Mouse (Mus musculus) G1E (cell line): ENCODE measurements around the gene Myoc.

ENCODE experiments used
- CTCF ChIP-seq: IDR thresholded peaks from 2 replicates; pipeline ENCODE4 v1.5.1; 2012; ENCODE audit warnings: low read depth, low read length, inconsistent platforms, mixed read lengths
- GATA1 ChIP-seq: IDR thresholded peaks from 2 replicates; pipeline ENCODE4 v1.6.1; 2012; ENCODE audit warnings: borderline replicate concordance, low read length, inconsistent platforms, mixed read lengths
- POLR2AphosphoS5 ChIP-seq: IDR thresholded peaks from 2 replicates; pipeline ENCODE4 v1.6.1; 2012; ENCODE audit warnings: low read depth, low read length, inconsistent platforms; ENCODE audit not compliant: insufficient replicate concordance

- TF ChIP-seq CTCF, result no peak
- TF ChIP-seq GATA1, result no peak
- no peak for TF ChIP-seq POLR2AphosphoS5
Measured at GRCm38 (mm10) chr1:162643752-162644151, 4.8 kb downstream of the Myoc start.
